Mouse (Mus musculus) adrenal gland, postnatal 36 days (tissue): Measurements from ENCODE around the gene Bok. TPM values are rescaled to one million over a fixed set of nuclear protein-coding genes. Genes with fewer than 3 reads are reported as not detected.

Experiments
- DNase-seq, 2 experiments: peaks; one replicate each; pipeline ENCODE4 v3.0.0; 2021; ENCODE audit warnings: mixed read lengths in 1 of 2
- total RNA-seq, 2 experiments: library from RNA; stranded (reverse); gene quantifications; 2 replicates each; pipeline ENCODE4 v1.2.3; 2021

Gene Bok
- total RNA-seq, 2 experiments from 2014 or later = 10.9 to 13.1 TPM

DNA sequence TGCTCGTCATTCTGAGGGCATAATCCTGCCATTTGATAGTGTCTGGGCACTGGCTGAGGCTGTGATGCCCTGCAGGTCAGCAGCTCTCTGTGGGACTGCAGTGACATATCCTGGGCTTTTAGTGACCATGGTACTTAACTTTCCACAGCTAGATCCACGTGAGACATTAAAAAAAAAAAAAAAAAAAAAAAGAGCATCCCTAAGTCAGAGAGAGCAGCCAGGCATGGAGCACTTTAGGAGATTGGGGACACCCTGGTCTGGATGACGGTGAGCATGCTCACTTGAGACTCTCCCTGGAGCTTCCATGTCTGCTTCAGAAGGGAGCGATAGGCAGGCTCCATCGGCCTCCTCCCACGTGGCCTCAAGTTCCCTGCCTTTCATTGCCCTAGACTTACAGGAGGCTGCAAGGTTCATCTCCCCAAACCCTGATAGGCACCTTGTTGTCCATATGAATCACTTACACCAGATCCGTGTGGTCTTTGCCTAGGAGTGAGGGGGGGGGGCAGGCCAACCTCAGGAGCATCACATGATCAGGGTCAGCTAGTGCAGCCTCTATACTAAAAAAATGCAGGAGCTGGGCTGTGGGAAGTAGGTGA is 4.5 kb downstream of the Bok start:
- no peak for DNase-seq

DNA sequence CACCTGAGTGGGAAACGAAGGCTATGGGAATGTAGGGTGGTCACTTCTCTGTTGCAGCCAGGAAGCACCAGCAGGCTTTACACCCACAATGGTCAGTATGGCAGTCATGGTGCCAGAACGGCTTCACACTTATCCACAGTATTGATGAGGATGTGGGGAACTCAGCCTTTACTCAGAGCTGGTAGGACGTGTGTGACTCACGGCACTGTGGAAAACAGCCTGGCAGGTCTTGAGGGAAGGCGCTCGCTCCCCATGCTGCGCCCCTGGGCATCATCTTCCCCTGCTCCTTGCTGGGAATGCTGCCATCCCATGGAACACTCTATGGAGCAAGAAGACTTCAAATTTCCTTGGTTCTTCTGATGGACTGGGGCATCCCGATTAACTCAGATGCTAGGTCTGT is 5.6 kb downstream of the Bok start:
- no peak for DNase-seq

DNA sequence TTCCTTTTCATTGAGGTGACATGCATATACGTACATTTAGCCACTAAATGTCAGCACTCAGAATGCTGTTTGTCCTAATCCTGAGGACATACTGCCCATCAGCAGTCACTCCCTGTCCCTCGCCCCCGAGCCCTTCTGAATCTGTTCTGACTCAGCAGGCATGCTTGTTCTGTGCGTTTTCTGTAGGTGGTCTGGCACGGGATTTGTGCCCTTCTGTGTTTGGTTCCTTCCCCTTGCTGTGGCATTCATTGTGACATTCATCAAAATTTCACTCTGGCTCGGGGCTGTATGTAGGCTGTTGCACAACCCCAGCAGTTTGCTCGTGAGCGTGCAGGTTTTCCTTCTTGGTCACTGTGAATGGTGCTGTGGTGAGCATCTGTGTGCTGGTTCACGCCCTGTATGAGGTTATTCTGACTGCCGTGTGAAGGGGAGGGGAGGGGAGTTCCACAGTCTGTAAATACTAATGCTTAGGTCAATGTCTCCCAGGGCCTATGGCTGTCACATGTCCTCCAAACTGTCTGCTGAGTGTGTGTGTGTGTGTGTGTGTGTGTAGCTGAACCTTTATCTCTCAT is 6.4 kb downstream of the Bok start:
- DNase-seq = no peak

DNA sequence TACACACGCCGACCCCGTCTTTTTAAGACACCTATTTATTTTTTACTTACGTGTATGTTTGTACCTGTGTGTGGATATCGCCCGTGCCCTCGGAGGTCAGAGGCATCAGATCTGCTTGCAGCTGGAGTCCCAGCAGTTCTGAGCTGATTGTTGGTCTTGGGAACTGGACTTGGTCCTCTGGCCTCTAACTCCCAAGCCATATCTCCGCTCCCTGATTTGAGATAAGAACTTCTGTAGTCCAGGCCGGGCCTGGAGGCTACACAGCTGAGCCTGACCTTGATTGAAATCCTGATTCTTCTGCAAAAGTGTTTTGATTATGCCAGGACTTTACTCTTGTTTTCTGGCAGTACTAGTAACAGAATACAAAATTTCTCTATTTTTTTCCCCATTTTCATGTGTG is 7.3 kb downstream of the Bok start:
- no peak for DNase-seq

DNA sequence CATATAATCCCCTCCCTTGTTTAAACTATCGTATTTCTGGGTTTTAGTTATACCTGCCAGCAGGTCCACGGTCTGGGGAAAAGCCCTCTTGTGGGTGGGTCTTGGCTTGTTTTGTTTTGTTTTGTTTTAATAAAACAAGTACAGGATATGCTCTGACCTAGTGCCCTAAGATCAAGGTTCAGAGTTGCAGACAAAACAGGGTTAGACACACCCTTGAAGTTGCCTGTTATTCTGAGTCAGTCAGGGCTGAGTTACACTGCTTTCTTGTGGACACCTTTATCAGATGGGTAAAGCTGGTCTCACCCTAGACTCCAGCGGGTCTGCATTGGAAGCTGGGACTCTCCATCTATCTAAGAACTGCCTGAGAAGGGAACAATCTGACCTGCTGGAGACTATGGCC is 8.0 kb downstream of the Bok start:
- no peak for DNase-seq

DNA sequence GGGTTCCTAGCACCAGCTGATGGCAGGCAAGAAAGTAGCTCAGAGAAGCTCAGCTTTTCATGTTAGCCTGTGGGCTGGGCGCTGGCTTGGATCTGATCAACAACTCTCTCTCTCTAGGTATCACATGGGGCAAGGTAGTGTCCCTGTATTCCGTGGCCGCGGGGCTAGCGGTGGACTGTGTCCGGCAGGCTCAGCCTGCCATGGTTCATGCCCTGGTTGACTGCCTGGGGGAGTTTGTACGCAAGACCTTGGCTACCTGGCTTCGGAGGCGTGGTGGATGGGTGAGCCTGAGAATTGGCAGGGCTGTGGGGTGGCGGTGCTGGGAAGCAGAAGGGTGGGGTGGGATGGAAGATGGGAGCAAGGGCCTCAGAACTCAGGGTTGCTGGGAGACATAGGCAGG is 8.5 kb downstream of the Bok start:
- no peak for DNase-seq

DNA sequence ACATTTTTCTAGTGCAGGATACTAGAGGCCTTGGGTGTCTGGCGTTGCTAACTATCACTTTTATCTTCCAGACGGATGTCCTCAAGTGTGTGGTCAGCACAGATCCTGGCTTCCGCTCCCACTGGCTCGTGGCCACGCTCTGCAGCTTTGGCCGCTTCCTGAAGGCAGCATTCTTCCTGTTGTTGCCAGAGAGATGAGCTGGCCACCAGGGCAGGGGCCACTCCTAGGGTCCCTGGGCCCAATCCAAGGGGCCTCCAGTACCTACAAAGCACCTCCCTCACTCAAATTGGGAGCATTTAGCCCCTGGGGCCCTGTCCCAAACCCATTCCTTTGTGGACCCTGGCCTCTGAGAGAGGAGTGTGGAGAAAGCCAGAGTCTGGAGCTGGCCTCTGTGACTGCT is 9.5 kb downstream of the Bok start:
- DNase-seq = peak; percentile 72 to 79

DNA sequence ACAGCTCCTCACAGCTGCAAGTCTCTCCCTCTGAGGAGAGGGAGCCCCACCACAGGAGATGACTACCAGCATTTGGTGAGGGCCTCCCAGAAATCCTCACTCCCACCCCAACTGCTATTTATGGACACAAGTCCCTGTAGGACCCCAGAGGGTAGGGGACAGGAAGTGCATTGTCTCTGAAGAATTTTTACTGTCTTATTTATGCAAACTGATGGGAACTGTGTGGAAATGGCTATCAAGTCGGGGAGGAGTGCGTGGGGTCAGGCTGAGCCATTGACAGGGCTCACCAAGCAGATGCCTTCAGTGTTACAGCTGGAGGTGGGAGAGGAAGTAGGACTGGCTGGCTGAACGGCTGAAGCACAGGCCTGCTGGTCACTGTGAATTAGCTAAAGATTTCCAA is 11.9 kb downstream of the Bok start:
- no peak for DNase-seq

DNA sequence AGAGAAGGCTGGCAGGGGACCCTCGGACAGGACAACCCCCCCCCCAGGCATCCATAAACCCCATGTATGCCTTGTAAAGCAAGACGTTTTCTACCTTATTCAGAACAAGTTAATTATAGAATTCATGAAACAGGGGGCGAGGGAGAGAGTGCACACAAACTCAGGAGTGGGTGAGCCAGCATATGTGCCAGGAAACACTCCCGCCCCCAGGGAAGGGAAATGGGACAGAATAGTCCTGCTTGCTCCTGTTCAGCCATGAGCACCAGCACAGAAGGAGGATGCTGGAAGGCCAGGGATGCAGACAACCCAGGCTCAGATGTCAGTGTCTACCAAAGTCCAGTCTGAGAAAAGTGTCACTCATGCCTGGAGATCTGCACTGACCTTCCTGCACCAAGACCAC is 13.7 kb downstream of the Bok start:
- DNase-seq = no peak

DNA sequence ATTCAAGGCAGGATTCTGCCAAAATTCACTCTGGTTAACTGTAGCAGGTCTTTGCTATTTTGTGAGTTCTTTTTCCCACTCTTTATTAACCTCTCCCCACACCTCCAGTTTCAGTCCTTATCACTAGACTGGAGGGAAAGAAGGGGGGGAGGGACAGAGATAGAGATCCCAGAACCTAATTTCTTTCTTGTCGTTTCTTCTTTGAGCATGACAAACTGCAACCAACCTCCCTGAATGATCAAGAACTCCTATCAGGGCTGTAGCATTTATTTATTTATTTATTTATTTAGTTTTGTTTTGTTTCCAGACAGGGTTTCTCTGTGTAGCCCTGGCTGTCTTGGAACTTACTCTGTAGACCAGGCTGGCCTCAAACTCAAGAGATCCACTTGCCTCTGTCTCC is 16.6 kb downstream of the Bok start:
- no peak for DNase-seq

DNA sequence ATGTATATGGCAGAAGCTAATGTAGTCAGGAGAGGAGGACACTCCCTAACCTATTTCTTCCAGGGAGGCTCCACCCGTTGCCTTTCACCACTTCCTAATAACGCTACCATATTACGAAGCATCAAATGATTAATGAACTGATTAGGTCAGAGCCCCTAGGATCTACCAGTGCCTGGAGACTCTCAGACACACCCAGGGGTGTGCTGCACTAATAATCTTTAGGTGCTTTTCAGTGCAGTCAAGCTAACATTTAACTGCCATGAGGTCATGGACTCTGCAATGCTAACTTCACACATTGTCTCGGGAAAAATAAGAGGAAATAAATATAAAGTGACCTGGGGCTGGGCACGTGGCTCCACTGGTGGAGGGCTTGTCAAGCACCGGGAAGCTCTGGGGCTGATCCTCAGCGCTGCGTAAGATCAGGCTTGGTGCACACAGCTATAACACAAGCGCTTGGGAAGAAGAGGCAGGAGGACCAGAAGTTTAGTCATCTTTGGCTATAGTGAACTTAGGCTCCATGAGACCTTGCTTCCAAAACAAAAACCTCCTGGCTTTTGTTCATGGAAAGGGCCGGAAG is 18.1 kb downstream of the Bok start:
- DNase-seq = no peak

DNA sequence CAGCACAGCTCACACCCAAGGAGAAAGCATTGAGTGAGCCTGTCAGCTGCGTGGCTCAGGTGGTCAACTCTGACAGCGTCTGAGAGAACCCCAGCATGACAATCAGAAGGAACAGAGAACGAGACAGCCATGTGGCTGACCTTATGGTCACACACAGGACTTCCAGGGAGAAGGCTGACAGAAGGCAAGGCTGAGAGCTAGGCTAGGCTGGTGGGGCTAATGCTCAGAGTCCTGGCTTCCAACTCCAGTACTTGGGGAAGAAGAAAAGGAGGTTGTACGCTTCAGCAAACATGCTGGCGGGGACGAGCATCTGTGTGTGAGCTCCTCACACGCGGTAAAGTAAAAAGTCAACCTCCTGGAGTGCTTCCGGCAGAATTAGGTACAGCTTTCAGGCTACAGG is 18.9 kb downstream of the Bok start:
- no peak for DNase-seq

DNA sequence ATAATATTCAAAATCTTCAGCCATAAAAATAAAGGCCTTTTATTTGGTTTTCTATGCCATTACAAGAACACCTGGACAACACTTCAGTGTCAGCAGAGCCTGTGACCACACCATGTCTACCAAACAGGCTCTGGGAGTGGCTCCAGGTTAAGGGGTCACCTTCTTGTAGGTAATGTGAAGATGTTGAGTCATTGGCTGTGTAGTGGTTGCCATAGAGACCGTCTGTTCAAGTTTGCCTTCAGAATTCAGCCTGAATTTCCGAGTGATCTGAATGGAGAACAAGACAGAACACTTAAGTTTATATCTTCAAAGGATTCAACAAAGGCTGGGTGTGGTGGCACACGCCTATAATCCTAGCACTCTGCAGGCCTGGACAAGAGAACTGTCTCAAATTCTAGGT is 19.9 kb downstream of the Bok start:
- DNase-seq = no peak

DNA sequence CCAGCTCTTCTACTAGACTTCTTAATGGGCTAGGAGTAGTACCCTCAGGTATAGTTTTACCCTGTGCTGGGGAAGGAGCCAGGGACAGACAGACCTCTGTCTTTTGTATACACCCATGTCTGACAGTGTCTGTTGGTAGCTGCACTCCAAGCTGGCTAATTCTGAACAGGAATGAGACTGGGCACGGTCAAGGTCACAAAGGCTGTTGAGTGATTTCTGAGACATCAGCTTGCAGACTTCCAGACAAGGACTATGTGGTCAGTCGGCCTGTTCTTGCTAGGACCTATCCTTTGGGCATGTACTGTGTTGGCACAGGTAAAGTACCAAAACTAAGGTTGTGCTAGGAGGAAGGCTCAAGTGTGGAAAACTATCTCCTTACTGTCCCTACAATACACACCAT is 30.7 kb downstream of the Bok start:
- DNase-seq = peak; percentile 34 to 35

DNA sequence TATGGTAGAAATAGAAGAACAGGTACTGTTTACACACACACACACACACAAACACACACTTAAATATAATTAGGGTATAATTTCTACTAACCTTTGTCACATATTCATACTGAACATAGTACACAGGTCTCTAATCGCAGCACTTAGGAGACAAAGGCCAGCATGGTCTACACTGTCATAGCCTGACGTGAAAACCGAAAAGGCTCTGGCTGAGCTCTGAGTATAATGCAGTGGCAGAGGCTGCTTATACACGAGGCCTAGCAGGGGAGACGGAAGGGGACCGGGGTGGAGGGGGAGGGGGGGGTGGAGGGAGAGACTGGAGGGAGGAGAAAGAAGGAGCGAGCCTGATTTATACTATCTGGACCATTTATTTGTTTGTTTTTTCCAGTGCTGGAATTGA is 36.1 kb downstream of the Bok start:
- DNase-seq = no peak

DNA sequence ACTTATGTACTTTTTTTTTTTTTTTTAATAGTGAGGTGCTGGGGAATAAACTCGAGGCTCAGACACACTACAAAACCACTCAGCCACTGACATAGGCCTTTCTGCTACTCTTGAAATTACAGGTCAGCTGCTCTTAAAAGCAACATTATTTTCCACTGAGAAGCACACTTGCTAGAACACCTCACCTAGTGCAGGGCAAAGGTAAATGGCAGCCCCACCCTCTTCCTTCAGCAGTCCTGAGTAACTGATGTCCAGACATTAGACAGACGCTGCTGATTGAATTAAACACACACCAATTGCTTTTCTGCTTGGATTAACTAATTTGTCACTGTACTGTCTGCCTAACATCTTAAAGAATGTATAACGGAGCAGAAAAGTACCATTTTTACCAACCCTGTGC is 39.2 kb downstream of the Bok start:
- DNase-seq = no peak

DNA sequence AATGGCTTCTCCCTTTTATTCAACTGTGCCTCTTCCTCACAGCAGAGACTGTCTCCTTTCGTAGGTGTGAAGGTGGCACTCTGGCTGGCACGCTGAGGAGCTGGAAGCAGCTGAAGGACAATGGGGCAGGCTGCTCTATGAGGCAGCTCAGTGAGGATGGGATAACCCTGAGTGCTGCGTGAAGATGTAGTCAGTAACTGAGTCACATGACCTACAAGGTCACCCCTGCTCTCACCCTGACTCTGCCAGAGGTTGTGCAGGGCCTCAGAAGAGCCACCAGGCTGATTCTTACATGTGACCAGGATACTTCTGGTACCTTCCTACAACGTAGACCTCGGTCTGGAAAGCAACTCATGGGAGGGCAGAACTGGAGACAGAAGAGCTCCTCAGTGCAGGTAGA is 40.2 kb downstream of the Bok start:
- peak; percentile 69 to 72 for DNase-seq

DNA sequence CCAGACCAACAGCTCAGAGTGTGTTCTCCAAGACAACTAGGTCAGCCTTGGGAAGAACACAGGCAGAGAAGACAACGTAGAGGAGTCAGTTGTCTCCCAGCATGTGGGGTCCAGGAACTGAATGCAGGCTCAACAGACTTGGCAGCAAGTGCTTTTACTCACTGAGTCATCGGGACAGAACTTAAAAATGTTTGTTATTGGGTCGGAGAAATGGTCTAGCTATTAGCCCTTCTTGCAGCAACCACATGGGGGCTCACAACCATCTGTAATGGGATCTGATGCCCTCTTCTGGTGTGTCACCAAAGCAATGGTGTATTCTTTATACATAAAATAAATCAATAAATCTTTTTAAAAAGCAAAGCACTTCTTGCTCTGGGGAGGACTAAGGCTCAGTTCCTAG is 40.7 kb downstream of the Bok start:
- DNase-seq = peak; percentile 38 to 40

DNA sequence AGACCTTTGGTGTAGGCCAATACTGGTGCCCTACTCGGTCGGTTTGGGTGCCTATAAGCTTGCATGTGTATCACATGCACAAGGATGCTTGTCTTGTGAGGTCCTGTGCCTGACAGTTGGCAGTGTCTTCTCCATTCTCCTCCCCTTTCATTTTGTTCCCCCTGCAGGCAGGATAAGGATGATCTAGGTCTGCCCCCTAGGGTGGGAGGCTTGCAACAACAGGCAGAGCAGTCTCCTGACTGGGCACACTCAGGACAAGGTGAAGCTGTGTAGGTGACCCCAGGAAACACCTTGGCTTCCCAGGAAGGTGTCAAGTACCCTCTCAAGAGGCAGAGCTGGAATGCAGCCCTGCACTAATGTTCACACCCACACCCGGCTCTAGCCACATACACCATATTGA is 41.5 kb downstream of the Bok start:
- peak; percentile 77 to 84 for DNase-seq

DNA sequence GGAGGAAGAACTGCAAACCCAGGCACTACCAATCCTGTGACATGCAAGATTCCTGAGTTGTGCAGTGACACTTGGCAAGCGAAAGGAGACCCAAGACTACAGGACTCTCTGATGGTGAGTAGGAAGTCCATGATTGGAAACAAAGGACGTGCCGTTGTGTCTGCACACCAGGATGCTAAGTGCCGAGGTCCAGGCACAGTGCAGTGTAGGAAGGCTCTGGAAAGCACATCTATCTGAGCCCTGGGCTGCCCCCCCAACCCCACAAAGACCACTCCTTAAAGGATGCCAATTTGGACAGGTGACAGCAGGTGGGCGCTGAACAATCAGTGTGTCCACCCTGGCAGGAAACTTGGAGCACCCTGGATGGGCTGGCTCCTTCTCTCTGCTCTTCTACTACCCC is 45.6 kb downstream of the Bok start:
- DNase-seq = no peak

DNA sequence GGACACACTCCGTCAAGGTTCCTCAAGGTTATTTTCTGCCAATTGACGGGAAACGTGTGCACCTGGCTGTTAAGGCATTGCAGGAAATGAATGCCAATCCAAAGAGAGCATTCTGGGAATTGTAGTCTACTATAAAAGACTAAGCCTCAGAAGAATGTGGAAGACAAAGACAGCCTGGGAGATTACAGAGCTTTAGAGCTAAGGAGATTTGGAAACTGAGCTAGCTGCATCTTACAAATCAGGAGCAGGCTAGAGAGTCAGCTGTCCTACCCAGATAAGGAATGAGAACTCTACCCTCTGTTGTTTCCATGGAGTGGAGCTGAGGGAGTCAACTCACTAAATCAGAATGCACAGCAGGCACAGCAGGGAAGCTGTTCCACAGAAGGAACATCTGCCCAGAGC is 46.4 kb downstream of the Bok start:
- DNase-seq = no peak

DNA sequence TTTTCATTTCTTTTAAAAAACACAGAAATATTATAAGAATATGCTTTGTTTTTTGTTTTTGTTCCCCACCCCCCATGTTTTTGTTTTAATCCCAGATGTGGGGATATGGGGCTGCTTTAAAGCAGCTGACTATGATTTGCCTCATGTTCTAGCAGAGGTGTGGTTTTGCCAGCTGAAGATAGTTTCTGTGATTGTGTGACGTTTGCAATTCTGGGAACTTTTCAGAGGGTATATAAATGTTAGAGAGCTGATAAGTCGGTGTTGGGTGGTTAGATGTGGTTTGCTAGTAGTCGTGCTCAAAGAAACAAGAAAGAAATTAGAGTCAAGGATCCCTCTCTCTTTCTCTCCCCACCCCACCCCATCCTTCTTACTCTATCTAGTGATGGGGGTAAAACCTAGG is 50.4 kb downstream of the Bok start:
- DNase-seq = no peak

DNA sequence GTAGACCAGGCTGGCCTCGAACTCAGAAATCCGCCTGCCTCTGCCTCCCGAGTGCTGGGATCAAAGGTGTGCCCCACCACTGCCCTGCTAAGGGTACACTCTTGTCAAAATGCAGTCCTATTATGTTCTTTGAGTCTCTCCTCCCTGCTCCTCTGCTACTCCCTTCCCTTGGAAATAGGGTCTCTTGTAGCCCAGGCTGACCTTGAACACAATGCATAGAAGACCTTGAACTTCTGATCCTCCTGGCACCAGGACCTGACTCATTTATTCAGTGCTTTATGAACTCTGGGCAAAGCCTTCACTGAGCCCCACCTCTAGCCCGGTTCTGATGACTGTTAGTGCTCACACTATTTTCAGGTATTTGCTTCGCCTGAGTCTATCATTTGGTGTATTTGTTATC is 52.3 kb downstream of the Bok start:
- DNase-seq = no peak

DNA sequence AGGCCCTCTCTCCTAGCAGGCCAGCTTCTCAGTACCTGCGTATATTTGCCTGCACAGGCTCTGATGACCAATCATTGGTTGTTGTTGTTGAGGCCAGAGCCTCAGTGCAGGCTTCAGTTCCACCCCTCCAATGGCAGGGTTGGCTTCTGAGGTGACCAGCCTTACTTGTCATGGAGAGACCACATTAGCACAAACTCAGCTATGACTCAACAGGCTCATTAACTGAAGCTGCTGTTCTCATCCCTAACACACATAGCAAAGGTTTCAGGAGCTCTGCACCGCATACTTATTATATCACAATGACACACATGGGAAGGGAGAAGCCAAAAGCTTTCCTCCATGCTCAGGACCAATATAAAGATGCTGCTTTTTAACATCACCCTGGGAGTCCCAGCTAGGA is 55.2 kb downstream of the Bok start:
- no peak for DNase-seq

DNA sequence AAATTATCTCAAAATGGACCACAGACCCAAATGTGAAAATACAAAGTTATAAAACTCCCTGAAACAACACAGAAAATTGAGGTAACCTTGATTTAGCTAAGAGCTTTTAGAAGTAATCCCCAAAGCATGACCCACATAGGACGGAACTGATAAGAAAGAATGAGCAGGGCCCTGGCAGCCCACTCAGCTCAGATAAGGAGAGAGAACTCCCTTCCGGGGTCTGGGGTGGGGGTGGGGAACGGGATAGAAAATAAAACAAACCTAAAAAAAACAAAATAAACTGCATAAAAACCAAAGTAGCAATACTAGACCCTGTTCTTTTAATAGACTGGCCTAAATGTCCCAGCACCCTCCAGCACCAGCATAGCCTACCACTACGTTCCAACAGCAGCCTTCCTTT is 56.5 kb downstream of the Bok start:
- DNase-seq = no peak
